Mouse (Mus musculus): Measurements from ENCODE around the gene Itga8.
A peak's percentile ranks its signal among the peaks of the same experiment; 100 is the strongest.

Itga8 gene

DNA sequence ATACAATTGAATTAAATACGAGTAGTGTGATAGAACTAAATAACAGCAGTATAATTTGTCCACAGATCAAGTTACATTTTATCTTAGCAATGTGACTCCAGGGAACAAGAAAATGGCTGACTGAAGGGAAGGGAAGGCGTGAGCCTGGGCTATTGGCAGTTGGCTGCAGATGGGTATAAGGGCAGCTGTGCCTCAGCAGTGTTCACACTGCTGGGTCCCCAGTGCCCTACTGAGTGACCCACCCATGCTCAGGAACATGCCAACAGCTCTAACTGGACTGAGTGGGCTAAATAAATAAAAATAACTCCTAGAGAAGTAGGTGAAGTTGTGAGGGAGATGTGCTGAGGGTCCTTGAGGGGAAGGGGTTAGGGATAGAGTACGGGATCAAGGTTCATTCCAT lies 103.5 kb downstream of the Itga8 start:
- no peak for ATAC-seq (ENCODE audit: low TSS enrichment)

DNA sequence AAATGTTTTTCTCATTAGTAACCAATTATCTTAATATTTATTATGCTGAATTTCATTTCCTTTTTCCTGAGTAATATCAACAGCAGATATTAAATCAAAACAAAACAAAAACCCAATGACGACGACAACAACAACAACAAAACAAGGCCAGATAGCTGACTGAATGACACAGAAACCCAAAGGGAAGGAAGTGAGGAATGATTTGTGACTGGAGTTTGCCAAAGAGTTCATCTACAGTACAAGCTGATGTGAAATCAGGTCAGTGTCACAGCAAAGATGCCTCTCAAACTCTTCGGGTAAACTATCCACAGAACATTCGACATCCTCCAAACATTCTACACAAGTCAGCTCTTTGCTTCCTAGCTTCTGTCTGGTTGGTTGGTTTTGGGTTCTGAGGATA lies 104.0 kb downstream of the Itga8 start:
- no peak for ATAC-seq (ENCODE audit: low TSS enrichment)

DNA sequence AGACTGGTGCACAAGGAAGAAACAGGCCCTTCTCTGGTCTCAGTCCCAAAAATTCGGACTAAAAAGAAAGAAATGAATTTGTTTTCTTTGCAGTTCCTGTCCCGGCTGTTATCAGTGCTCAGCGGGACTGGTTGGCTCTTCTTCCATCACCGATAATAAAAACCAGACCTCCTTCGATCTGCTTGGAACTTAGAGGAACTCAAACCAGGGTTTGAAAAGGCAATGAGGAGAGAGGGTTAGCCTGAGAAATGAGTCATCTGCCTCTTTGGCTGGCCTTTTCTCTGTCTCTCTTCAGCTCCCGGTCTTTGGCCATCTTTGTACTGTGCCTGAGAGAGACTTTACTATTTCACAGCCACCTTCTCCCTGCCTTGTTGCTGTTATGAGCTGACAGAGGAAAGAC lies 112.7 kb downstream of the Itga8 start:
- ATAC-seq (ENCODE audit: low TSS enrichment): no peak

DNA sequence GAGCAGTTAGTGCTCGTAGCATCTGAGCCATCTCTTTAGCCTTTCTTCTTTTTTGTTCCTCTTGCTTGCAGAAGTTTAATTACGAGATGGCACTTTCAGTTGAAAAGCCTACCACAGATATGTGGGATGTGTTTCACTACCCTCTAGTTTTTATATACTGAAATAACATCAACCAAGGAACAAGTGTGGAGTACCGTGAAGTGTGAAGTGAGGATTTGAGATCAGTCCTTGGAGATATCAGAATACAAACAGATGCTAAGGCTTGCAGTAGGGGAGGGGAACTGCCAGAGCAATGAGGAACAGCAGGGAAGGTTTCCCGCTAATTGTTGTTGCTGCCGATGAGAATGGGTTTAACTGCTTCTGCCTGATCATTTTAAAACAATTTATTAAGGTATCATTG lies 114.1 kb downstream of the Itga8 start:
- ATAC-seq (ENCODE audit: low TSS enrichment): peak; percentile 99

DNA sequence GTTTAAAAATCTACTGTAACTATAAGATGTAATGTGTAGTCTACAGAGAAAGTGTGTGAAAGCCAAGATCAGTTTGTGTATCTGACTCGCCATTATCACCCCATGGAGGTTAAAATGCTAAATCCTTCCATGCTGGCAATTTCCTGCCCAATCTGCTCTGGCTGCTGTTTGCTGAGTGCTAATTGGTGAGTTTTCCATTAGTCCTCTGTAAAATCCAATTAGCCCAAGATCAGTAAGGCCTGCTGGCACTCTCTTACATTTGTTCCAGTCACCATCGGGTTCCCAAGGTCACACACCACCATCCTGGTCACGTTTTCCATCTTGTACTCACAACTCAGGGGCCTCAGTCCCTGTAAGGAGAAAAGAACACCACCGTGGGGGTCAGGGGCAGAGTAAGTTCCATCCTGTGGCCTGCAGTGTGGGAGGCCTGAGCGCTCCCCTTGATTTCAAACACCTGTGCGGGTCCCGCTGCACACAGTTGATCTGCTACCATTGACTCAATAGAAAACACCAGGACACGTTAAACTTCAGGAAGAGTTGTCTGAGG lies 119.2 kb downstream of the Itga8 start:
- no peak for ATAC-seq (ENCODE audit: low TSS enrichment)

DNA sequence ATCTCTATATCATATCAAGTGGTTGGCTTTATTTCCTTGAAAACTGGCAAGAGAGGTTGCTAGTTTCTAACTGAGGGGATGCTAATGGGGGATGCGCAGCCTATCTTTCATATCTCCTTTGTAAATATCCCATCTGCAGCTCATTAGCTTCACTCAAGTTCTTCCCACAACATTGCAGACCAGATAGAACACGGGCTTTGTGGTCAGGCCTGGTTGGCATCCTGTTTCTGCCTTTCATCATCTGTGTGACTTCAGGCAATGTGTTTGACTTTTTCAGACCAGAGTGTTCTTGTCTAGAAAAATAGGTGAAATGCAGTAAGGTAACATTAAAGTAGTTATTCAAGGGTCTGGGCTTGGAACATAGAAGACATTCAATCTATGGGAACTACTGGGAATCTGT lies 121.1 kb downstream of the Itga8 start:
- no peak for ATAC-seq (ENCODE audit: low TSS enrichment)

DNA sequence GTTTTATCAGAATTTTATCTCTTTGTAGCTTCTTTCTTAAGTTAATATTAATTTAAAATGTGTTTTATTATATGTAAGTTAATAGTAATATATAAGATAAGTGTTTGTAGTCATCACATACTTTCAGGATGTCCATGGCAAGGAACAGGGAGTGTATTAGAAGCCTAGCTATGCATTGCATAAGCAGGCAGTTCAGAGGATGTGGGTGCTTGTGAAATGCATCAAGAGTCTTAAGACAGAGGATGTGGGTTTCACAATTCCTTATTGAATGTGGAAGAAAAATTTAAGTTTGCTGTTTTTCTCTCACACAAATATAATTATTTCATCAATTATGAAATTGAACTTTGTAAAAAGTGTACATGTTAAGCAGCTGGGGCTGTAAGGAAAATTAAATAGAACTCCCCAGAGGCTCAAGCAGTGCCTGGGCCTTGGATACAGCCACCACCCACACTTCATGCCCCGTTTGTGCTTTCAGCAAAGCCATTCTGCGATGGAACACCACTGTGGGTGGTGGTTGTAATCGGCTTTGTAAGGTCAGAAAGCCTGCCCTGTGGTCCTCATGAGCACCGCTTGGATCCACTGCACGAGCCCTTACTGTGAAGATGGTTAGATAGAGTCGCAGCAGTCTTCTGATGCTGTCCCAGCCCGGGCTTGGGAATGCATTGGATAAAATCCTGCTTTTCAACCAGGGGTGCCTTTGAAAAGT lies 126.8 kb downstream of the Itga8 start:
- ATAC-seq (ENCODE audit: low TSS enrichment): no peak

DNA sequence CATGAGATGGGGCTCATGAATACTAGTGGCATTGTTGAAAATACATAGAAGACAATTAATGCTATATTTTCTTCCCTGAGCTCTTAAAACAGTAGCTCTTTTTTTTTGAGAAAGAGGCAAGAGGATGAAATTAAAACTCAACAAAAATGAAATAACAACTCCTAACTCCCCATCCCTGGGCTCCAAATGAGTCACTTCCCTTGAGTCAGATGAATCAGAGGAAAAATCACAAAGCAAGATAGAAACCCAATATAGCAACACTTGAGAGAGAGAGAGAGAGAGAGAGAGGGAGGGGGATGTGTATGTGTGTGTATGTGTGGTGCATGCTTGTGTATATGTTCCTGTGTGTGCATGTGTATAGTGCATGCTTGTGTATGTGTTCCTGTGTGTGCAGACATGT lies 131.5 kb downstream of the Itga8 start:
- ATAC-seq (ENCODE audit: low TSS enrichment): peak; percentile 98

DNA sequence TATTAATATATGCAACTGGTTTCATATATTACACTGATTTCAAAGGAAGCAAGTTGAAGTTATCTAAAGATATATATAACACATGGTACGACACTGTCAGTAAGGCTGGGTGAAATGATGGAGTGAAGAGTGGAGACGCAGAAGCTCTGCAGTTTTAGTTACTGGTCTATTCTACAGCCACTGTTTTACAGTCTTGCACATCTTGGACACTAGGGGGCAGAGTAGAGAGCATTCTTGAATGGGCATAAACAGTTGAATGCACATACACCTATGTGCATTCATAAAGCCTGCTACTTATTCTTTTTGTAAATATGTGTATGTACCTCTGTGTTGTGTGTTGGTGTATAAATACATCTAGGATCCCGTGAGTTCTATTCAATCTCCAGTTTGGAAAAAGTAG lies 141.2 kb downstream of the Itga8 start:
- ATAC-seq (ENCODE audit: low TSS enrichment): peak; percentile 84

DNA sequence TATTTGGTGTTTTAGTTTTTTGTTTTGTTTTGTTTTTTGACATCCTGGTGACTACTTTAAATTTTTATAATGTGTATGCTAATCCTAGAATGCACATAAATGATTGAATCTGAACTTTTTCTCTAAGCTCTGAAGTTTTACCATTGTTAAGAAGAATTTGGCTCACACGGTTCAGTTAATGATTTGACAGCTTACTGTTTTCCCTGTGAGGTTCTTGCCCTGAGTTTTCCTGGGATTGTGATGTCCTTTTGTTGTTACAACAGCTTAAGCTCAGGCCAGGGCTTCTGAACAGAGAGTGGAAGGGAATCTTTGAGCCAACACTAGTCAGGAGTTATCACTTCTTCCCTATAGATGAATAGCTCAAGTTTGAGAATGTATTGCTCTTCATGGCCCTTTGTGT lies 144.7 kb downstream of the Itga8 start:
- ATAC-seq (ENCODE audit: low TSS enrichment): no peak

DNA sequence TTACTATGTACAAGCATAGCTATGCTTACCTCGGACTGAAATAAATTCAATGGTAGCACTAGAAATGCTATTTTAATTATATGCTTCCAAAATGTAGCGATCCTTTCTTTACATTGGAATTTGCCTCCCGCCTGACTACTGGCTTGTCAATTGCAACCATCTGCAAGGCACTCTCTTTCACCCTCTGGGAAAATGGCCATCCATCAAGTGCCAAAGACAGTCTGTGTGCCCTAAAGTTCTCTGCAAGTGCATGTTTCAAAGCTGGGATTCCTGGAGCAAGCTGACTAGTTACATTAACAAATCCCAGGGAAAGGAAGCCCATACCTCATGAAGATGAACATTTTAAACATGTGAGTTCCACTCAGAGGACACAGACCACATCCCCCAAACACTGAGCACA lies 145.3 kb downstream of the Itga8 start:
- no peak for ATAC-seq (ENCODE audit: low TSS enrichment)

DNA sequence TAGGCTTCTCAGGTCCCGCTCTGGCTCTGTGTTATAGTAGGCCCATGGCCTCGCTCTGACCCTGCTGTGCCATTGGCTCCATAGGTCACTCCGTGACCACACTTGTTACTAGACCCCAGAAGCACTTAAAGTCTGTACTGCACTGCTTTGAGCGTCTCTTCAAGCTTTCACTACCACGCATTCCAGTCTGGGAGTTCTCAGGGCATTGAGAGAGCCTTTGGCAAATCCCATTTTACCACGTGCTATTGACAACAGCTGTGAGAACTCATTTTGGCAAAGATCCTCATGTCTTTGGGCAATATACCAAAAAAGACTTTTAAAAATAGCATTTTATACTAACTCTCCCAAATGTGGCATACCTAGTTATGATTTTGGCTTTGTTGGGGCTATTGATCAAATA lies 147.0 kb downstream of the Itga8 start:
- ATAC-seq (ENCODE audit: low TSS enrichment): peak; percentile 59; the same call in 1 of the 2 replicates

DNA sequence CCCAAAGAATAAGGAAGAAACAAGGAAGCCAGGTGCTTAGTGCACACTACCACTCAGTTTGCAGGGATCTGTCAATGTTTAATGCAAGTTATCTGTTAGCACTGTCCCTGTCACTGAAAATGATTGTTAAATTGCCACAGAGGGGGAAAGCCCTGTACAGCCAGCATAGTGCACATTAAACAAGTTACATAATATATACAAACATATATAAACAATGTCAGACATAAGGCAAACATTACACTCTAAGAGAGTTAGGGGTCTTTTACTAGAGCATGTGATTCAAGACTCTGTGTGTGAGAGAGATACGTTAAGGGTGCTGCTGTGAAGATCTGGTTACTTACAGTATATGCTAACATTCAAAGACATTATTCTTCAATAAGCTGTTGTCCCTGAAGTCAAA lies 148.2 kb downstream of the Itga8 start:
- no peak for ATAC-seq (ENCODE audit: low TSS enrichment)

DNA sequence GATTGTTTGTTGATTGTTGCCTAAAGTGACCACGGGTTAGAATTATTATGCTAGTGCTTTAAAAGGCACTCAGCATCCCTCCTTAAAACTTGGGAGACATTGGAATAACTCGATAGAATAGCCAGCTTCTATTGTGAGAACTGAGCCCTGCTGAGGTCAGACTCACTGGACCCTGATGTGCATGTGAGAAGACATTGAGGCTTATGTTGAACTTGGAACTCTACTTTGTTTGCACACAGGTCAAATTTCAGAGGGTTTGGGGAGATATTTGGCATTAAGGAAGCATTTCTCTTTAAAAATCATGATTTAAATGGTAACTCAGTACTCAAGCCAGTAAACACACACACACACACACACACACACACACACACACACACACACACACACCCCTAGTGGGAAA lies 153.8 kb downstream of the Itga8 start:
- ATAC-seq (ENCODE audit: low TSS enrichment): no peak

DNA sequence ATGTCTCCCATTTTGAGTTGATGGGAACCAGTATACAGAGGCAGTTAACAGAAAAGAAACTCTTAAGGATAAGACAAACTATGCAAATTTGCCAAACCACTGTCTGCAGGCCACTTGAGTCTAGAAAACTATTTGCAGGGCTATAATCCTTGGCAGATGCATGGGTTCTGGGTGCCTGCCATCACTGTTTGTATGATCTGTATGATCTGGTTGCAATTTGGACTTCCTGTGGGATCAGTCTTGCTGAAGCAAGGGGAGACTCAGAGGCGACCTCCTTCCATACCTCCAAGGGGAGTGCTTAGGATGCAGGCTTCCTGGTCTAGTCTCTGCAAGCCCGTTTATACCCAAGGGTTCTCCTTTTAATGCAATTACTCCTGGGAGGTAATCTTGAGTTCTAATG lies 155.1 kb downstream of the Itga8 start:
- ATAC-seq (ENCODE audit: low TSS enrichment): no peak

DNA sequence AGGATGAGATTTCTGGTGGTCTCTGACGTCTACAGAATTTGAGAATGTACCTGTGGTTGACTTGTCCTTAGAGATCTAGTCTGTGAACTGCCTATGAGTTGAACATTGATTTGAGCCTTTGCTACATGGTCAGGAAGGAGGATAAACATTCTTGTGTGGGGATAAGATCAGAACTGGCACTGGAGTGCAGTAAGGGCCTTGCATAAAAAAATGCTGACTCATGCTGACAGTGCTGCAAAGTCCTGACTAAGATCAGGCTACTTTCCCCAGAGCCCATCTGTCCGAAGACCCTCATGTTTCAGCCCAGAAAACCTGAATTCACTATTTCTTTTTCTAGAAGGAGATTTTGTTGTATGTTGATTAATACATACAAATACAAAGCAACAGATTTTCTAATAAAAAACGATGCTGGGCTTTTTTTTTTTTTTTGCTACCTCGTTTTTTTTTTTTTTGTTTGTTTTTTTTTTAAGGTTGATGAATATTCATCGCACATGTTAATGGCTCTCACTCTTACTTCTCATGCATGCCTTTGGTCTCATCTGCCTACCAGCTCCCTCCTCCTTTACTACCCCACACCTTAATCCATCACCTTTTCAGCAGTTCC lies 162.9 kb downstream of the Itga8 start:
- no peak for ATAC-seq (ENCODE audit: low TSS enrichment)

DNA sequence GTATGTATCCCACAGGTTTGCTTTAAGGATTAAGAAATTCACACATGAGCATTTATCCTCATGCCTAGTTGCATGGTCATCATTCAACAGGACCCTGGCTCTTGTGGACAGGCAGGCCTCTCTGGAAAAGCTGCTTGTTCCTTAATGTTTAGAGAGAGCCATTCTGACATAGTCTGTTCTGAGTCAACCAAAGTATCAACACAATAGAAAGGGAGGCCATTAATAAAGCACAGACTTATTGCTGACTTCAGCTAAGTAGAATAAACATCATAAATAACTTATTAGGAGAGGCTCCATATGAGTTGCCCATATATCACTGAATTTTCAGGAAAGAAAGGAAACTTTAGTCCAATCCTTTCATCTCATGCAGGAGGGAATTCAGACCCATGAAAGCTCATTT lies 175.1 kb downstream of the Itga8 start:
- ATAC-seq (ENCODE audit: low TSS enrichment): no peak

DNA sequence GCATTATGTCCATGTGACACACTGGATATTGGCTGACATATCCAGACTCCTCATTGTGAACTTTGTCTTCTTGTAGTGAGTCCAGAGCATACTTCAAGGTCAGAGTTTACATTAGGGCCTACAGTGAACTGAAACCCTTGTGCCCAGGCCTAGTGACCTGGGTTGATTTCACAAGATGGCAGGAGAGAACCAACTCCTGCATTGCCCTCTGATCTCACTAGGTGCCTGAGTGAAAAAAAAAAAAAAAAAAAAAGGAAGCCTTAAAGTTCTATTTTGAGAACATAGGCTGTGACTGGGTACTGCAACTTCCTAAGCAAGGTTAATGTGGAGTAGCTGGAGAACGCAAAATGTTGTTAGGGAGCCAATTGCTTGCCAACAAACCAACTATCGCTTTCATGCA lies 186.2 kb downstream of the Itga8 start:
- no peak for ATAC-seq (ENCODE audit: low TSS enrichment)

DNA sequence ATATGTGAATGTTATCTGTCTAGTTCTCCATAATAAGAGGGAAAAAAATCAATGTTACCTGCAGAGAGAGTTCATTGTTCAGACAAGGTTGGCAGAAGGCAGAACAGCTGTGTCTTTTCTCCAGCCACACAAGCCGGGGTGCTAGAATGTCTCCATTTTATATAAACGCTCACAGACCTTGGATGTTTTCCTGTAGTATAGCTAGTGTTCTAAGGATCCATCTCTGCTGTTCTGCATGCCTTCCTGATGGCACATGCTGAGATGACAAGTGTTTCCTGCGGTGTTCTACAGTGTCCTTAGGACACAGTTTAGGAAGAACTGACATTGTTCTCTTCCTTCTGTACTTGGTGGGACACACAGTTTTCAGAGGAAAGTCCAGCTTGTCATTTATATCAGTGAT lies 192.4 kb downstream of the Itga8 start:
- no peak for ATAC-seq (ENCODE audit: low TSS enrichment)

DNA sequence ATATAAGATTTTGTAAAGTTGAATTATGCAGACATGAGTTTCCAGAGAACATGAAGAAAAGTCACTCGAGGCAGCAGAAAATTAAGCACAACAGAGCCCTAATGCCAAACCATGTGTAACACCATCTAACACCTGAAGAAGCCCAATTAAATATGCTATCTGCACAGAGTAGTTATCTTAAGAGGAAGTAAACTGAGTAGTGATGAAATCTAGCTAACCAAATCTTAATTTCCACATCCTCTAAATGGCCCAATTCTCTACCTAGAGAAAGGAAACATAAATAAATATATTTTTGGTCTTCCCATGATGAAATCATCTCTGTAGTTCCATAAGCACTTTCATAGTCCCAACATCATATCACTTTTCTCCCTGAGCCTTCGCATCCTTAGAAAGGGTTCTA lies 193.4 kb downstream of the Itga8 start:
- no peak for ATAC-seq (ENCODE audit: low TSS enrichment)

DNA sequence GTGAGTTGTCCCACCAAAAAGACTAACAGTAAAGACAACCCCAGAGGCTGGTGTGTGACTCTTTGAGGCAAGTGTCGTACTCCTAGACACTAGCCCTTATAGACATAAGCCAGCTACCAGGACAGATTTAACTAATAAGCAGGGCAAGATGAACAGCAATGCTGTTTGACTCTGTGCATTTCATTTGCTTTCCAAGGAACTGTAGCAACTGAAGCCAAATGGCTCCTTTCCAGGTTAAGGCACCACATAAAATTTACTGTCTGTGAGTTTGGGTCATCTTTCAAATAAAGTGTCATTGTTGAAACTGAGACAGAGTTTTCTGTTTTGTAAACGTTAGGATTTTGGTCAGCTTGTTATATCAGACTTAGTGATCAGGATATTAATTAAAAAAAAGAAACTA lies 194.5 kb downstream of the Itga8 start:
- ATAC-seq (ENCODE audit: low TSS enrichment): no peak

DNA sequence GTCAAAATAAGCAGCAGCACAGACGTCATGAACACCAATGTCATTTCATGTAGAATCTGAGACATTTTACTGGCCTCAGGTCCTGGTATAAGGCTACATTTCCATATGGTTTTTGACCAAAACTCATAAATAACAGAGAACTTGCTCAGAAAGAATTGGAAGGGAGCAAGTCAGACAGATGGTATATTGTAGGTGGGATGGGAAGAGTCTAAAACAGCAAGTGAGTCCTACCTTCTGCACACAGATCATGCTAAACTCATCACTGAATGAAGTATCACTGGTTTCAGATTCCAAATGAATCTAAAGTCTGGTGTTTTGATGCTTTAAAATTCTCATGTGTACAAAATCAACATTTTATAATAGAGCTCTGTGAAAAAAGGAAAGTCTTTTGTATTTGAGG lies 198.5 kb downstream of the Itga8 start:
- peak; percentile 97 for ATAC-seq (ENCODE audit: low TSS enrichment)

DNA sequence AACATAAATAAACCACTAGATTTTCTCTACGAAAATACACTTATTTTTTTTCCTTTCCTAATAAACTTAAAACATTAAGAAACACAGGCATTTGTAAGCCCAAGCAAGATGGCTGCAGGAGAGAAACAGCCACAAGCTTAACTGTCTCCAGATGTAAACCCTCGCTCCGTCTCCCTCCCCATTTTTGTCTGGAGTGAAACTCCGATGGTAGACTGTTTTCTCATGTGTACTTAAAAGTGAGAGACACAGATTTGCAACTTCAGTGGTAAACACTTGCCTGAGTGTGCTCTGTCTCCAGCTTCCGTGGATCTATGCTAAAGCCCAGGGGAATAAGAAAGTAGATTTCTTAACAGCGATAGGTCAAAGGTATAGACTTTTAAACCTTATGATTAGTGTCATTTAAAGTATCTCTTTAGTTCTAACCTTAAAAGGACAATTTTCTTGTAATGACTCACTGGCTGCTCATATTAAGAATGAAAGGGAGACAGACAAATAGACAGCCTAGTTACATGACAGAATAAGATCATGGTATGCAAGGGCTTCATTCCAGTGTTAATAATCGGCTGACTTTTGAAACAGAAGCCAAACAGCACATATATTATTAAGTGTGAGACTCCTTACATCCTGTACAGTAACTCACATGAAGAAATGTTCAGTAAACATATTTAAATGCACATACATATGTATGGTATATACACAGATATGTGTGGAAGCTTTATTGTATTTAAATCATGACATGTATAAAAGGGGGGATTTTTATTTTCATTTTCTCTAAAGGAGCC lies 209.3 kb downstream of the Itga8 start:
- ATAC-seq (ENCODE audit: low TSS enrichment): no peak
